Mouse (Mus musculus) heart, embryonic 10.5 days (tissue): ENCODE measurements around the gene Fcho1. TPM values are rescaled to one million over a fixed set of nuclear protein-coding genes. Genes with fewer than 3 reads are reported as not detected.
"Not testable (repeated sequence)": the region's sequence is repeated elsewhere in the genome, so short reads cannot be mapped to it uniquely, and the experiment has no call there.

Source experiments
- DNase-seq: peaks from one replicate; pipeline ENCODE4 v3.0.0-alpha.2; 2017; ENCODE audit warnings: low spot score
- H3K27ac ChIP-seq: fragments of 300-500 bp; sonication (generic); 2 replicates; pipeline ENCODE4 v1.5.1; 2016; ENCODE audit warnings: mild to moderate bottlenecking
- H3K27me3 ChIP-seq: fragments of 300-500 bp; sonication (generic); 2 replicates; pipeline ENCODE4 v1.6.1; 2016; ENCODE audit warnings: mild to moderate bottlenecking; ENCODE audit not compliant: poor library complexity, insufficient read depth, severe bottlenecking
- H3K36me3 ChIP-seq: fragments of 300-500 bp; sonication (generic); 2 replicates; pipeline ENCODE4 v1.6.1; 2016; ENCODE audit warnings: mild to moderate bottlenecking, moderate library complexity
- H3K4me1 ChIP-seq: fragments of 300-500 bp; sonication (generic); 2 replicates; pipeline ENCODE4 v1.6.1; 2016; ENCODE audit warnings: mild to moderate bottlenecking
- H3K4me3 ChIP-seq: fragments of 300-500 bp; sonication (generic); 2 replicates; pipeline ENCODE4 v1.5.1; 2016; ENCODE audit warnings: mild to moderate bottlenecking, moderate library complexity
- H3K9me3 ChIP-seq: fragments of 300-500 bp; sonication (generic); 2 replicates; pipeline ENCODE4 v1.6.1; 2016; ENCODE audit warnings: mild to moderate bottlenecking, moderate library complexity
- WGBS: fragments of 180-500 bp; shearing (Covaris S2); methylation state at CpG from one replicate; pipeline ENCODE4 v1.1.7; 2016; 5-methylcytosine and 5-hydroxymethylcytosine counted together
- polyA plus RNA-seq: library from polyadenylated mRNA; unstranded; fragments of >200 nt; fragmentation: Nextera tagmentation; extraction: Ambion mirVana; gene quantifications from 2 replicates; pipeline ENCODE4 v1.2.1, GENCODE M21; 2016

Fcho1 gene
- 2.0 and 3.1 TPM in 2 replicates for polyA plus RNA-seq

DNA sequence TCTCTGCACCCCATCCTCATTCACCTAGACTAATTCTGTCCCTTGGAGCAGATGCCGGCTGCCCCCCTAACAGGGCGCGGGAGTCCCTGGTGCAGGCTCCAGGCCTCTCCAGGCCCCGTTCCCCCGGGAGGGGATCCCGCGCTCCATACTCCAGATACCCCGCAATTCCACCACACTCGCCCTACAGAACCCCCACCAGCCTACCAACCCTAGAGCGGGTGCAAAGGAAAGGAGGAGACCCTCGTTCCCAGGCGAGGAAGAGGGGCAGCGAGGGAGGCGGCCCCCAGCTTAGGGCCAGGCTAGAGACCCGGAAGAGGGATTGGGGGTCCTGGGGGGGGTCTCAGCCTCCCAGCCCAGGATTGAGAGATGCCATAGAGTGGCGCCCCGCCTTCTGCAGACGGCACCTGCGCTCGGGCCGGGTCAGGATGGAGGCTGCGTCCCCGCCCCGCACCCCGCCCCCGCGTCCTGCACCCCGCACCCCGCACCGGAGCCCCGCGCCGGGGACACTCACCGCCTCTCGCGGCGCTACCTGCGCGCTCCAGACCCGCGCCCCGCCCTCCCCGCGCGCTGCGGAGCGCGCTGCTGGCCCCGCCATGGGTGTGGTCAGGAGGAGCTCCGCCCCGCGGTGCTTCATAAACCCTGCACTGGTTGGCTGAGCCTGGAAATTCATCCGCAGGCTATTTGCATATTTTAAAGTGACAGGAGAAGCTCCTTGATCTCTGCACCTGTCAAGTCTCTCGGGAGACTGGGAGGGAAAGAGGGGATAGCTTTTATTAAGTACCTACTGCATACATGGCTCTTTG is at the start of gene Fcho1:
Gene Fcho1, minus strand, starts transcription at position 595 of the 803 bp plus-strand sequence.
- H3K27me3 ChIP-seq: peaks cover 95% of the 10 kb centered on the region
- no peaks in the 10 kb centered on the region for H3K9me3 ChIP-seq
- WGBS: 2% methylated on average over 54 of the region's 54 CpGs
- H3K36me3 ChIP-seq: no peaks in the 10 kb centered on the region
- H3K4me3 ChIP-seq: peak within 1 kb of the TSS; percentile 69
- peaks cover 20% of the 10 kb centered on the region for H3K4me1 ChIP-seq
- peak; percentile 87 for DNase-seq
- 0 out of 2 replicates have a peak within 1 kb of the TSS, but pooled peaks have one; percentile 23 for H3K27ac ChIP-seq

DNA sequence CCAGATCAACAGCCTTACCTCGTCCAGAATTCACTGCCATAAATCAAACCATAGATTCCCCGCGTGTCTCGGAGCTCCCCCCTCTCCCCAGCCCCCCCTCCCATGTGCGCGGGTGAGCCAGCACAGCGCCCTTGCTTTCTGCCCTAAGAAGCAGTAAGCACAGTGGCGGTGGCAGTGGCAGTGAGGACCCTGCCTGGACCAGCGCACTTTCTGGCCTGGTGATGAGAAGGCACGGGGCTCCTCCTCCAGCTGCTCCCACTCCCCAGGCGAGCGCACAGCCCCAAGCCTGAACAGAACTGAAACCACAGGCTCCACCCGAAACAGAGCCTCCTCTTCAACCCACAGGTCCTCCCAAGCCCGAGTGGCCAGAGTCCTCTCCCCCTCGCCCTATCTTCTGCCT is 45.8 kb upstream of the Fcho1 start:
- WGBS: 80% methylated on average over 15 of the region's 15 CpGs
- no peaks in the 10 kb centered on the region for H3K36me3 ChIP-seq
- peaks cover 12% of the 10 kb centered on the region for H3K9me3 ChIP-seq
- DNase-seq: peak; percentile 57
- no peak overlapping the region for H3K4me3 ChIP-seq
- no peak overlapping the region for H3K27ac ChIP-seq
- H3K27me3 ChIP-seq: no peaks in the 10 kb centered on the region
- no peaks in the 10 kb centered on the region for H3K4me1 ChIP-seq

DNA sequence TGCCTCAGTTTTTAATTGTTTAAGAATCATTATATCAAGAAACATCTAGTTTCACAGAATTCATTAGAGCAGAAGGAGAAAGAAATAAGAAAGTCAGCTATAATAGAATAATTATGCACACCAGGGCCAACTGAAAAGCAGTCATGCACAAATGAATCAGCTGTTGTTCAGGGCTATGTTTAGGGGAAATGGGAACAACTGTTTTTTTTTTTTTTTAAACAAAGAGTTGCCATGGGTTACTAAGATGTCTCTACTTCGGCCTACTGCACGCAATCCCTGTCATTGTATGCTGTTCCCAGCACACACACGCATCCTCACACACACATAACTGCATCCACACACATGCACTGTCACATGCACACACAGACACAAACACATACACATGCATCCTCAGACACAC is 33.3 kb upstream of the Fcho1 start:
- Histone ChIP-seq H3K27me3 (no peaks in the 10 kb centered on the region), H3K4me3 (no peak overlapping the region), H3K4me1 (no peaks in the 10 kb centered on the region), H3K36me3 (no peaks in the 10 kb centered on the region), H3K27ac (no peak overlapping the region), H3K9me3 (no peaks in the 10 kb centered on the region)
- 82% methylated on average over 3 of the region's 3 CpGs for WGBS
- DNase-seq: no peak

DNA sequence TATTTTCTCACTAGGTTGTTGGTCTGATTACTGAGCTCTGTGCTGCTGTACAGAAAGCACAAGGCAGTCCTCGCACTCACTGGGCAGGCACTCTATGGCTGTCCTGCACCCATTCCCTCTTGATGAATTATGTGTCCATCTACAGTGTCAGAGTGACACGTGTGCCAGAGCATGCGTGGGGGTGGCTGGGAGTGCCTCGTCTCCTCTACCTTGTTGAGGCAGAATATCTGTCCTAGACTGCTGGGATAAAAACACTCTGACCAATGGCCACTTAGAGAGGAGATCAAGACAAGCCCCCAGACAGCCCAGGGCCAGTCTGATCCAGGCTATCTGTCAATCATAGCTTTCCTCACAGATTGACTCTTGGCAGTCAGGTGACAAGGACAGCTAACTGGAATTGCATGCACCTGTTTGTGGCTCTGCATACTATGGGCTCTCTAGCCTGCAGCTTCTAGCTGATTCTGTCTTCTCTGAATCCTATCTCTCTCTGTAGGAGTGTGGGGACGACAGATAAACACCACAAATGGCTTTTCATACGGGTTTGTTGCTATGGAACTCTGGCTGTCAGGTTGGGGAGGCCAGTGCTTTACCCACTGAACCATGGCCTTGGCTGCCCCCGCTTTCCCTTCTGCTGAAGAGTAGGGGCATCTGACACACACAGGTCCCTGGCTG is 27.5 kb upstream of the Fcho1 start:
- H3K27ac ChIP-seq, DNase-seq: not testable (repeated sequence)
- 67% methylated on average over 7 of the region's 7 CpGs for WGBS

DNA sequence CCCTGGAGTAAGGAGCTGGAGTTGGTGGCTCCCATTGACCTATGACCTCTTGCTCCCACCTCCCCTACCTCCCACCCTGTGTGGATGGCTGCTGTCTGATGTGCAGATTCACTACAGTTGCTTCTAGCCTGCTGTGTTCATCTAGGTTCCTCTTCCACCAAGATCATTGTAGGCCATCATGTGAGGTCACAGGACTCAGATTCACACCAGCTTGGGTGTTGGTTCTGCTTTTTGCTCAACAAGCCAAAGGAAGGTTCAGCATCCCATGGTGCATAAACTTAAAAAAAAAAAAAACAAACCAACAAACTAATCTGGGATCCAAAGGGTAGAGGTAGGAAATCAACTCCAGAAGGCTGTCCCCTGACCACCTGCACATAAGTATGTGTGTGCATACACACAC is 26.7 kb upstream of the Fcho1 start:
- not testable (repeated sequence) for H3K27me3 ChIP-seq, H3K36me3 ChIP-seq, H3K27ac ChIP-seq, H3K4me1 ChIP-seq, H3K9me3 ChIP-seq, H3K4me3 ChIP-seq, DNase-seq

More for the DNA sequence above, 27.5 kb upstream of the Fcho1 start:
- not testable (repeated sequence) for H3K36me3 ChIP-seq, H3K4me3 ChIP-seq, H3K4me1 ChIP-seq, H3K9me3 ChIP-seq, H3K27me3 ChIP-seq

DNA sequence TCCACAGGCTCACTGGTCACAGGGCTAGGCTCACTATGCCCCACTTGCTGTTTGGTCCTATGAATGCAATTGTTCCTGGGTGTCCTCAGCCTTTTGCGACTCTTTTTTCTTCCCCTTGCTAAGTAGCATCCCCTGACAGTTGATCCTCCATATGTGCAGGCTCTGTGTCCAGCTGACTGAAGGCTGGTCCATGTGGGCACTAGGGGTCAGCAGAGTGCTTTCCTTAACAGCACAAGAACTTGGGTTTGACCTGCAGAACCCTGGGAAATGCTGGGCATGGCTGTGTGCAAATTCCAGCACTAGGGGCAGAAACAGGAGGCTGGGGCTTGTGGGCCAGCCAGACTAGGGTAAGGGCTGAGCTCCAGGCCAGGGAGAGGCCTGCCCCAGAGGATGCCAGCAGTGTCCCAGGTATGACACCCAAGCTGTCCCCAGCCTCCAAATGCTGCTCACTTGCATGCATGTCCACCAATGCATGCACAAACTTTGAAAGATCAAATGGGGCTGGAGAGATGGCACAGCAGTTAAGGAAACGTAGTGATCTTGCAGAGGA is 25.9 kb upstream of the Fcho1 start:
- H3K4me1 ChIP-seq, H3K27me3 ChIP-seq, H3K27ac ChIP-seq, H3K9me3 ChIP-seq, H3K36me3 ChIP-seq, H3K4me3 ChIP-seq, DNase-seq: not testable (repeated sequence)
- 55% methylated on average over 2 of the region's 2 CpGs for WGBS

DNA sequence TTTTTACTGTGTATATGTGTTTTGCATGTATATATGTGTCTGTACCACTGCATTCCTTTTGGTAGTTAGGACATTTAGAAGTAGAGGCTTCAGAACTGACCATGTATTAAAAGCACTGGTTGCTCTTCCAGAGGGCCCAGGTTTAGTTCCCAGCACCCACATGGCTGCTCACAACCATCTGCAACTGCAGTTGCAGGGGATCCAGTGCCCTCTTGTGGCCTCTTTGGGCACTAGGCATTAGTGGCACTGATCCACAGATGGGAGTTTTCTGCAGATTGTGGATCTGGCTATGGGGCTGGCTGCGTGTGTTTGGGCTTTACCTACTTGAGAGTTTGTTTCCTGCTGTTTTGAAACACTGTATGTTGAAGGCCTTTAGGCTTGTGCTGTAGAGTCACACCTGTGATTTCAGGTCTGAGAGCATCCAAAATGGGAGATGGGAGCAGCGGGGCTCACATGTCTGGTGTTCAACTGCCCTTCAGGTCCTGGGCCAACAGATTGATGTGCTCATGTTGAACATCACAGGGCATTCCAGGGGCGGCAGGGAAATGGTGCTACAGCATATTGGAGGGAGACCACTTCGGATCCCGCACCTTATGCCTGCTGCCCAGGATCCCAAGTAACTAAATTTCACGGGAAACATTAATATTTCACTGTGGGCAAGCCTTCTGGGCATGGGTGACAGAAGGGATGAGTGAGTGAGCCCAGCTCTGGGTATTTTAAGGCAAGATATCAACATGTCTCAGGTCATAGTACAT is 24.0 kb upstream of the Fcho1 start:
- H3K36me3 ChIP-seq, DNase-seq, H3K9me3 ChIP-seq, H3K4me1 ChIP-seq, H3K27ac ChIP-seq, H3K27me3 ChIP-seq, H3K4me3 ChIP-seq: not testable (repeated sequence)
- 69% methylated on average over 6 of the region's 6 CpGs for WGBS

- not testable (repeated sequence) for DNase-seq, H3K36me3 ChIP-seq, H3K27ac ChIP-seq, H3K4me1 ChIP-seq, H3K4me3 ChIP-seq, H3K9me3 ChIP-seq, H3K27me3 ChIP-seq
Observed at GRCm38 (mm10) chr8:71747082-71747481, 21.6 kb upstream of the Fcho1 start.

DNA sequence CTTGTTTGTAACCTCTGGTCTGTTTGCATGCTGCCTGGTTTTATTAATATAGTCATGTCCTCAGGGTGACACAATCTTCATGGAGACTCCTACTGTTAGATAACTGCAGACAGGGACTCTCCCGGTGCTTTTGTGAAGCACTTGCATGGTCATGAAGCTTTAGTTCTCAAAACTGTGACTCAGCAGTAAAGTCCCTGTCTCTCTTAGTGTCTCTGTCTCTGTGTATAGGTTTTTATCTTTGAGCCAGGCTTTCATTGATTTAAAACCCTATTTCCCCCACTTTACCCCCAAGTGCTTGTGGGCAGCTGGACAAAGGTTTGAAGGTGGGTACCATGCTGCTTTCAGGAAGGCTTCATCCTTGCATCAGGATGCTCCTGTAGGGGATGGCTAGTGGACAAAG is 19.8 kb upstream of the Fcho1 start:
- Histone ChIP-seq H3K27ac (no peak overlapping the region), H3K36me3 (no peaks in the 10 kb centered on the region), H3K27me3 (peaks cover 9% of the 10 kb centered on the region; the same call in 1 of the 2 replicates), H3K4me3 (no peak overlapping the region), H3K4me1 (peaks cover 8% of the 10 kb centered on the region), H3K9me3 (0 out of 2 replicates have a peak, but pooled peaks cover 2% of the 10 kb centered on the region)
- 82% methylated on average over 1 of the region's 1 CpGs for WGBS
- no peak for DNase-seq

DNA sequence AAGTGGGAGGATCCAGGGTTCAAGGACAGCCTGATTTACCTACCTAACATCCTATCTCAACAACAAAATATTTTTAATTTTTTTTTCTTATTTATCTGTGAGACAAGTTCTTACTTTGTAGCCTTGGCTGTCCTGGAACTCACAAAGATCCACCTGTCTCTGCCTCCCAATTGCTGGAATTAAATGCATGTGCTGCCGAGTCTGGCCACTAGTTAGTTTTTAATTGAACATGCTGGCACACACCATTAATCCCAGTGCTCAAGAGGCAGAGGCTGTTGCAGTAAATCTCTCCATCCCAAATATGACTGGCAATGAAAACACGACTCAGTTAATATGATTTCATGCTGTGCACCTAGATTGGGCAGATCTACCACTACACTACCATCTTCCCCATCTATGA is 17.3 kb upstream of the Fcho1 start:
- DNase-seq: no peak
- 66% methylated on average over 2 of the region's 2 CpGs for WGBS

GRCm38 (mm10) chr8:71741687-71742114 is 16.2 kb upstream of the Fcho1 start:
- Histone ChIP-seq H3K4me3 (peak overlapping the region; percentile 41), H3K4me1 (peaks cover 8% of the 10 kb centered on the region), H3K9me3 (no peaks in the 10 kb centered on the region), H3K36me3 (no peaks in the 10 kb centered on the region), H3K27me3 (peaks cover 9% of the 10 kb centered on the region; the same call in 1 of the 2 replicates), H3K27ac (no peak overlapping the region)
- WGBS: 4% methylated on average over 19 of the region's 19 CpGs
- DNase-seq: no peak

More for the DNA sequence above, 17.3 kb upstream of the Fcho1 start:
- no peak overlapping the region for H3K4me3 ChIP-seq
- no peaks in the 10 kb centered on the region for H3K36me3 ChIP-seq
- H3K4me1 ChIP-seq: peaks cover 8% of the 10 kb centered on the region
- peaks cover 9% of the 10 kb centered on the region; the same call in 1 of the 2 replicates for H3K27me3 ChIP-seq
- H3K27ac ChIP-seq: no peak overlapping the region
- no peaks in the 10 kb centered on the region for H3K9me3 ChIP-seq

DNA sequence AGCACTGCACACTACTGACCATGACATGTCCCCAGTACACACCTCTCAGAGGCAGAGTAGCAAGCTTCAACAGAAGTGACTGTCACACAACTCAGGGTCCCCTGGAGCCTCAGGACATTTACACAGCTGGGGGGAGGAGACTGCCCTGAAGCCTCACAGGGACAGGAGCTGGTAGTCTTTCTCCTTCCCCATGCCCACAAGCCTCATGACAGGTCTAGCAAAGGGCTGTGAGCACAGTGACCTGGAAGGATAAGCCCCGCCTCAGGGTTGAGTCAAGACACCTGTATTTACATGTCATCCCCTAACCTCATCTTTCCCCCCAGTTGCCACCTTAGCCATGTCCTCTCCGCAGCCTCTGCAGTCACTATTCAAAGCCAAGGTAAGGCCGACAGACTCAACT is 15.7 kb upstream of the Fcho1 start:
- Histone ChIP-seq H3K27ac (no peak overlapping the region), H3K9me3 (no peaks in the 10 kb centered on the region), H3K27me3 (peaks cover 9% of the 10 kb centered on the region; the same call in 1 of the 2 replicates), H3K4me1 (peaks cover 8% of the 10 kb centered on the region), H3K36me3 (no peaks in the 10 kb centered on the region), H3K4me3 (peak overlapping the region; percentile 41)
- 30% methylated on average over 3 of the region's 3 CpGs for WGBS
- no peak for DNase-seq

DNA sequence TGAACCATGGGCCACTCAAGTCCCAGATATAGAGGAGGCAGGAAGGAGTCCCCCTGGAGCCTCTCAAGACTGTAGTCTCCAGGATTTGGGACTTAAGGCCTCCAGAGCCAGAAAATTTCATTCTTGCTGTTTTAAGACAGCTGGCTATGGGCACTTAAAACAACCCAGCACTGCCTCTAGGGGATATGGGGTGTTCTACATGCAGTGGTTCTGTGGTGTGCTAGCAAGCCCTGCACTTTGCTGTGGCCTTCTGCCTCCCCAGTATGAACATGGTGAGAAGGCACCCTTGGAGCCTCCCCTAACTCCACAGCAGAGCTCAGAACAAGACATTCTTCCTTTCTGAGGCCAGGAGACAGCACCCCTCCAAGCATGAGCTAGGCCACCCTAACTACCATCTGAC is 12.8 kb upstream of the Fcho1 start:
- not testable (repeated sequence) for H3K27me3 ChIP-seq, H3K27ac ChIP-seq, H3K9me3 ChIP-seq, H3K36me3 ChIP-seq, H3K4me1 ChIP-seq, H3K4me3 ChIP-seq, DNase-seq
